Mouse (Mus musculus): ENCODE data around the gene H2-Oa. TPM values are rescaled to one million over a fixed set of nuclear protein-coding genes. Genes with fewer than 3 reads are reported as not detected.

The H2-Oa gene
- polyA plus RNA-seq, 1 experiment from 2014 or later: not detected

- no peak overlapping the region for H3K4me2 ChIP-seq (ENCODE audit: low read length)
- H3K9ac ChIP-seq (ENCODE audit: low read length): no peak overlapping the region
- H3K4me3 ChIP-seq (ENCODE audit: control insufficient read depth in 1 of 2, insufficient read depth in 1 of 2, low read depth in 1 of 2, low read length in 2 of 2): no peak overlapping the region
- no peak for ATAC-seq (ENCODE audit: insufficient number of reproducible peaks, insufficient read depth, low FRiP score, low read depth)
- no peaks in the 10 kb centered on the region for H3K27me3 ChIP-seq (ENCODE audit: control insufficient read depth, insufficient read depth, low read length)
- H3K27ac ChIP-seq (replicated peaks in 1 of 2; ENCODE audit: control insufficient read depth in 1 of 2, insufficient read depth in 1 of 2, low read depth in 2 of 2, low read length in 2 of 2): no peak overlapping the region
- peaks cover 2 to 15% of the 10 kb centered on the region in 2 experiments; a peak in 3 of 4 replicates for H3K4me1 ChIP-seq (ENCODE audit: control insufficient read depth in 2 of 2, insufficient read depth in 2 of 2, low read length in 2 of 2)
- WGBS: 77% methylated on average over 19 of the region's 19 CpGs
- H3K9me3 ChIP-seq (ENCODE audit: control insufficient read depth, low read length): no peaks in the 10 kb centered on the region
- H3K36me3 ChIP-seq (ENCODE audit: control insufficient read depth, insufficient read depth, low read length): peaks cover 10% of the 10 kb centered on the region; the same call in 1 of the 2 replicates
These were observed 38.2 kb downstream of the H2-Oa start for GRCm38 (mm10) chr17:34130073-34130947.

- no peak overlapping the region for H3K4me2 ChIP-seq (ENCODE audit: low read length)
- peaks cover 4 to 15% of the 10 kb centered on the region in 2 experiments; a peak in 3 of 4 replicates for H3K4me1 ChIP-seq (ENCODE audit: control insufficient read depth in 2 of 2, insufficient read depth in 2 of 2, low read length in 2 of 2)
- no peaks in the 10 kb centered on the region for H3K27me3 ChIP-seq (ENCODE audit: control insufficient read depth, insufficient read depth, low read length)
- H3K36me3 ChIP-seq (ENCODE audit: control insufficient read depth, insufficient read depth, low read length): no peaks in the 10 kb centered on the region
- 80% methylated on average over 7 of the region's 7 CpGs for WGBS
- H3K9me3 ChIP-seq (ENCODE audit: control insufficient read depth, low read length): no peaks in the 10 kb centered on the region
- no peak for ATAC-seq (ENCODE audit: insufficient number of reproducible peaks, insufficient read depth, low FRiP score, low read depth)
- no peak overlapping the region for H3K9ac ChIP-seq (ENCODE audit: low read length)
- H3K4me3 ChIP-seq (ENCODE audit: control insufficient read depth in 1 of 2, insufficient read depth in 1 of 2, low read depth in 1 of 2, low read length in 2 of 2): no peak overlapping the region
- H3K27ac ChIP-seq (replicated peaks in 1 of 2; ENCODE audit: control insufficient read depth in 1 of 2, insufficient read depth in 1 of 2, low read depth in 2 of 2, low read length in 2 of 2): no peak overlapping the region
These were observed 39.8 kb downstream of the H2-Oa start for GRCm38 (mm10) chr17:34131911-34132310.

GRCm38 (mm10) chr17:34133289-34133688 lies 41.1 kb downstream of the H2-Oa start:
- no peaks in the 10 kb centered on the region for H3K9me3 ChIP-seq (ENCODE audit: control insufficient read depth, low read length)
- no peak overlapping the region for H3K4me2 ChIP-seq (ENCODE audit: low read length)
- WGBS: 78% methylated on average over 11 of the region's 11 CpGs
- H3K9ac ChIP-seq (ENCODE audit: low read length): no peak overlapping the region
- no peak overlapping the region for H3K4me3 ChIP-seq (ENCODE audit: control insufficient read depth in 1 of 2, insufficient read depth in 1 of 2, low read depth in 1 of 2, low read length in 2 of 2)
- no peaks in the 10 kb centered on the region for H3K36me3 ChIP-seq (ENCODE audit: control insufficient read depth, insufficient read depth, low read length)
- H3K27ac ChIP-seq (replicated peaks in 1 of 2; ENCODE audit: control insufficient read depth in 1 of 2, insufficient read depth in 1 of 2, low read depth in 2 of 2, low read length in 2 of 2): no peak overlapping the region
- peaks cover 2 to 12% of the 10 kb centered on the region in 2 experiments; a peak in 3 of 4 replicates for H3K4me1 ChIP-seq (ENCODE audit: control insufficient read depth in 2 of 2, insufficient read depth in 2 of 2, low read length in 2 of 2)
- no peak for ATAC-seq (ENCODE audit: insufficient number of reproducible peaks, insufficient read depth, low FRiP score, low read depth)
- H3K27me3 ChIP-seq (ENCODE audit: control insufficient read depth, insufficient read depth, low read length): peaks cover 12% of the 10 kb centered on the region

- H3K9ac ChIP-seq (ENCODE audit: low read length): no peak overlapping the region
- 87% methylated on average over 3 of the region's 3 CpGs for WGBS
- peaks cover 20% of the 10 kb centered on the region for H3K27me3 ChIP-seq (ENCODE audit: control insufficient read depth, insufficient read depth, low read length)
- H3K27ac ChIP-seq (replicated peaks in 1 of 2; ENCODE audit: control insufficient read depth in 1 of 2, insufficient read depth in 1 of 2, low read depth in 2 of 2, low read length in 2 of 2): no peak overlapping the region
- H3K4me1 ChIP-seq (ENCODE audit: control insufficient read depth in 2 of 2, insufficient read depth in 2 of 2, low read length in 2 of 2): peaks cover 2 to 4% of the 10 kb centered on the region in 2 experiments; a peak in 1 of 4 replicates
- H3K36me3 ChIP-seq (ENCODE audit: control insufficient read depth, insufficient read depth, low read length): no peaks in the 10 kb centered on the region
- H3K4me2 ChIP-seq (ENCODE audit: low read length): no peak overlapping the region
- no peak for ATAC-seq (ENCODE audit: insufficient number of reproducible peaks, insufficient read depth, low FRiP score, low read depth)
- no peak overlapping the region for H3K4me3 ChIP-seq (ENCODE audit: control insufficient read depth in 1 of 2, insufficient read depth in 1 of 2, low read depth in 1 of 2, low read length in 2 of 2)
- no peaks in the 10 kb centered on the region for H3K9me3 ChIP-seq (ENCODE audit: control insufficient read depth, low read length)
These were observed 42.3 kb downstream of the H2-Oa start for GRCm38 (mm10) chr17:34134451-34134850.

- H3K4me3 ChIP-seq (ENCODE audit: control insufficient read depth in 1 of 2, insufficient read depth in 1 of 2, low read depth in 1 of 2, low read length in 2 of 2): peak overlapping the region; percentile 33 to 41
- H3K27me3 ChIP-seq (ENCODE audit: control insufficient read depth, insufficient read depth, low read length): peaks cover 26% of the 10 kb centered on the region
- H3K9ac ChIP-seq (ENCODE audit: low read length): no peak overlapping the region
- H3K9me3 ChIP-seq (ENCODE audit: control insufficient read depth, low read length): no peaks in the 10 kb centered on the region
- no peak overlapping the region for H3K27ac ChIP-seq (replicated peaks in 1 of 2; ENCODE audit: control insufficient read depth in 1 of 2, insufficient read depth in 1 of 2, low read depth in 2 of 2, low read length in 2 of 2)
- H3K36me3 ChIP-seq (ENCODE audit: control insufficient read depth, insufficient read depth, low read length): no peaks in the 10 kb centered on the region
- ATAC-seq (ENCODE audit: insufficient number of reproducible peaks, insufficient read depth, low FRiP score, low read depth): peak; percentile 94
- 6% methylated on average over 31 of the region's 31 CpGs for WGBS
- H3K4me1 ChIP-seq (ENCODE audit: control insufficient read depth in 2 of 2, insufficient read depth in 2 of 2, low read length in 2 of 2): peaks cover 5 to 12% of the 10 kb centered on the region in 2 experiments; a peak in 2 of 4 replicates
- peak overlapping the region; percentile 75 for H3K4me2 ChIP-seq (ENCODE audit: low read length)
These were observed 43.4 kb downstream of the H2-Oa start for GRCm38 (mm10) chr17:34135297-34136224.

- Histone ChIP-seq H3K27ac (replicated peaks in 1 of 2; ENCODE audit: control insufficient read depth in 1 of 2, insufficient read depth in 1 of 2, low read depth in 2 of 2, low read length in 2 of 2) (no peak overlapping the region), H3K9ac (ENCODE audit: low read length) (no peak overlapping the region), H3K27me3 (ENCODE audit: control insufficient read depth, insufficient read depth, low read length) (peaks cover 37% of the 10 kb centered on the region), H3K36me3 (ENCODE audit: control insufficient read depth, insufficient read depth, low read length) (no peaks in the 10 kb centered on the region), H3K4me2 (ENCODE audit: low read length) (no peak overlapping the region), H3K9me3 (ENCODE audit: control insufficient read depth, low read length) (no peaks in the 10 kb centered on the region), H3K4me1 (ENCODE audit: control insufficient read depth in 2 of 2, insufficient read depth in 2 of 2, low read length in 2 of 2) (peaks cover 5 to 12% of the 10 kb centered on the region in 2 experiments; a peak in 2 of 4 replicates), H3K4me3 (ENCODE audit: control insufficient read depth in 1 of 2, insufficient read depth in 1 of 2, low read depth in 1 of 2, low read length in 2 of 2) (no peak overlapping the region)
- WGBS: 61% methylated on average over 7 of the region's 7 CpGs
- ATAC-seq (ENCODE audit: insufficient number of reproducible peaks, insufficient read depth, low FRiP score, low read depth): no peak
These were observed 45.5 kb downstream of the H2-Oa start for GRCm38 (mm10) chr17:34137601-34138000.

- H3K4me3 ChIP-seq (ENCODE audit: control insufficient read depth in 1 of 2, insufficient read depth in 1 of 2, low read depth in 1 of 2, low read length in 2 of 2): no peak overlapping the region
- H3K4me2 ChIP-seq (ENCODE audit: low read length): no peak overlapping the region
These were observed 46.5 kb downstream of the H2-Oa start for GRCm38 (mm10) chr17:34138655-34139054.

More at GRCm38 (mm10) chr17:34138655-34139054, 46.5 kb downstream of the H2-Oa start:
- 64% methylated on average over 7 of the region's 7 CpGs for WGBS
- ATAC-seq (ENCODE audit: insufficient number of reproducible peaks, insufficient read depth, low FRiP score, low read depth): no peak
- Histone ChIP-seq H3K36me3 (ENCODE audit: control insufficient read depth, insufficient read depth, low read length) (no peaks in the 10 kb centered on the region), H3K9ac (ENCODE audit: low read length) (no peak overlapping the region), H3K4me1 (ENCODE audit: control insufficient read depth in 2 of 2, insufficient read depth in 2 of 2, low read length in 2 of 2) (peaks cover 5 to 12% of the 10 kb centered on the region in 2 experiments; a peak in 2 of 4 replicates), H3K9me3 (ENCODE audit: control insufficient read depth, low read length) (no peaks in the 10 kb centered on the region), H3K27ac (replicated peaks in 1 of 2; ENCODE audit: control insufficient read depth in 1 of 2, insufficient read depth in 1 of 2, low read depth in 2 of 2, low read length in 2 of 2) (no peak overlapping the region), H3K27me3 (ENCODE audit: control insufficient read depth, insufficient read depth, low read length) (peaks cover 39% of the 10 kb centered on the region)
